Mouse (Mus musculus) testis, postnatal 14 days (tissue): ENCODE results near the gene Sntb2.
"Not testable (repeated sequence)": the region's sequence is repeated elsewhere in the genome, so short reads cannot be mapped to it uniquely, and the experiment has no call there.

Source experiments
- DNase-seq: peaks from one replicate; pipeline ENCODE4 v3.0.0; 2021; ENCODE audit warnings: low spot score

Gene Sntb2

DNA sequence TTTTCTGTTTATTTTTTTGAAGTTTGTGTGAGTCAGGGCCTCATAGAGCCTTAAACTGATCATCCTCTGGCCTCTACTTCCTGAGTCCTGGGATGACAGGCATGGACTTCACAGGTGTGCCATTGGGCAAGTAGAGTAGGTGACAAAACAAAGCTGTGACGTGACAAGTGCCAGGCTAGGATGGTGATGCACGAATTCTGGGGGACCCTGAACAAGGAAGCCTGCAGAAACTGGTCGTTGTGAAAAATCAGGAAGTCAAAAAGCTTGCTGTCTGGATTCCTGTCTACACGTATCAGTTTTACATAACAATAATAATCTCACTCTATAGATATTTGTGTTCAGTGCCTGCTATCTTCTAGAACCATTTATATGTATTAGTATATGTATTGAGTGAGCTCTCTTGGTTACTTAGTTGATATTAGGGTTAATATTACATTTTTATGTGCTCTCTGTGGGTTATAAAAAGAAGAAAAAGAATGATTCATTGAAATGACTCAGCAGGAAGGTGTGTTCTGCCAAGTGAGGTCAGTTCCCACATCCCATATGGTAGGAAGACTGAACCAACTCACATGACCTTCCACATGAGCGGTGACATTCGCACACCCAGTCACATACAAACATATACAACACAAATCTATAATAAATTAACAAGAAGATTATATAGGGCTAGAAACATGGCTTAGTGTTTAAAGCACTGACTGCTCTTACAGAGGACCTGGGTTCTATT is 37.2 kb downstream of the Sntb2 start:
- no peak for DNase-seq

DNA sequence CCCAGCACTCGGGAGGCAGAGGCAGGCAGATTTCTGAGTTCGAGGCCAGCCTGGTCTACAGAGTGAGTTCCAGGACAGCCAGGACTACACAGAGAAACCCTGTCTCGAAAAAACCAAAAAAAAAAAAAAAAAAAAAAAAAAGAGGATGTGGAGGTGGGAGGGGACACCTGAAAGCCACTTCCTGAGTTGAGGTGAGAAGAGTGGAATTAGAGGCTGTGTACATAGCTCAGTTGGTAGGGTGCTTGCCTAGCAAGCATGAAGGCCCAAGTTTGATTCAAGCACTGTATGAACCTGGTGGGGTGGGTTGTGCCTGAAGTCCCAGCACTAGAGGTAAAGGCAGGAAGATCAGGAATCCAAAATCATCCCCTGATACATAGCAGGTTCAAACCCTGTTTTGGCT is 38.0 kb downstream of the Sntb2 start:
- DNase-seq: not testable (repeated sequence)

DNA sequence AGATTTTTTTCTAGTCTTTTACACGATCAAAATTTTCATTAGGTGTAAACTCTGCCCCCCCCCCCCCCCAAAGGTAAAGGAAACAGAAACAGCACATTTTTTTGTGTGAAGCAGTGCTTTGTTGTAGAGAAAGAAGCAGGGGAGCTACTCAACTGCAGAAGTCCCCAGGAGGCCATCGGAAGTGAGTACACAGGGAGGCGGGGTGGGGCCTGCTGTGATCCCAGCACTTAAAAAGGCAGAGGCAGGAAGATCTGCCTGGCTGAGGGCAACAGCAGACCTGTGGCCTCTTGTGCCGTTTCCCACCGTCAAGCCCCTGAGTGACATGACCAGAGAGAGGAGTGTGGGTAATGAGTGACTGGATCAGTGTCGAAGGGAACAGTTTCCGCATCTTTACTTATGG is 39.2 kb downstream of the Sntb2 start:
- no peak for DNase-seq

DNA sequence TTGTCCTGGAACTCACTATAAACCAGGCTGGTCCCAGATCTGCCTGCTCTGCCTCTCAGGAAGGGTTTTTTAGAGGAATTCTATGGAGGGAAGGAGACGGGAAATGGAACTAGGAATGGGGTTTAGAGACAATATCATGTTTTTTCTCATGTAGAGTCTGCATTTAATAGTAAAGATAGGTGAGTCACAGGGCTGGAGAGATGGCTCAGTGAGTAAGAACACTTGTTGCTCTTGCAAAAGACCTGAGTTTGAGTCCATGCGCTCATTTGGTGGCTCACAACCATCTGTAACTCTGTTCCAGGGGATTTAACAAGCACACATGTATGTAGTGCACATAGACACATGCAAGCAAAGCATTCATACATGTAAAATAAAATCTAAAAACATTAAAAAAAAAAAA is 40.2 kb downstream of the Sntb2 start:
- DNase-seq: no peak

DNA sequence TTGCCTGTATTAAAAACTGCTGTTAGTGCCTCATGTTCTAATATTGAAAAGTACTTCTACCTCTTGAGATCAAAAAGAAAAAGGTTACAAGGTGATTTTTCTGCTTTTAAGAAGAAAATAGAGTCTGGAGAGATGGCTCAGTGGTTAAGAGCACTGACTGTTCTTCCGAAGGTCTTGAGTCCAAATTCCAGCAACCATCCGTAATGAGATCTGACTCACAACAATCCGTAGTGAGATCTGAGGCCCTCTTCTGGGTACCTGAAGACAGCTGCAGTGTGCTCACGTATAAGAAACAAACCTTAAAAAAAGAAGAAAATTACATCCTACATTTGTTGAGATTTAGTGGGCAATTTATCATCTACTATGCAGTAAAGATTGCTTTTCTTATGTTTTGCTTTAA is 40.9 kb downstream of the Sntb2 start:
- DNase-seq: no peak

DNA sequence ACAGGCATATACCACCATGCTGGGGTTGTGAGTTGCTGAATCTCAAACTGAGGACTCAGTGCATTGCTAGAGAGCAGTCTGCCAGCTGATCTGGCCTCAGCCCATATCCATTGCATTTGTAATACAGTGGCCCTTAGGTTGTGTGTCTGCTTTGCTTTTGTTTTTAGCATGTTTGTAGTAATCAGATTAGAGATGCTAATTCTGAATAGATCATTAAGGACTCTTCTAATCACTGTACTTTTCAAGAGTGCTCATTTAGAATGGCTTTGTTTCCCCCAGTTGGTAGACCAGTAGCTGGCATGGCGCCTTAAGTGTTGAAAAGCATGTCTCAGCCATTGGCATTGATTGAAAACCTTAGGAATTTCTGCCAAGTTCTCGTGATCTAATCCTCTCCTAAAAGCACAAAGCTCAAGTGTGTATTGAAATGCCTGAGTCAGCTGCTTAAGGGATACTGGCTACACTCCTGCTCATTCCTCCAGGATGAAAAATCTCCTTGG is 43.3 kb downstream of the Sntb2 start:
- DNase-seq: no peak

DNA sequence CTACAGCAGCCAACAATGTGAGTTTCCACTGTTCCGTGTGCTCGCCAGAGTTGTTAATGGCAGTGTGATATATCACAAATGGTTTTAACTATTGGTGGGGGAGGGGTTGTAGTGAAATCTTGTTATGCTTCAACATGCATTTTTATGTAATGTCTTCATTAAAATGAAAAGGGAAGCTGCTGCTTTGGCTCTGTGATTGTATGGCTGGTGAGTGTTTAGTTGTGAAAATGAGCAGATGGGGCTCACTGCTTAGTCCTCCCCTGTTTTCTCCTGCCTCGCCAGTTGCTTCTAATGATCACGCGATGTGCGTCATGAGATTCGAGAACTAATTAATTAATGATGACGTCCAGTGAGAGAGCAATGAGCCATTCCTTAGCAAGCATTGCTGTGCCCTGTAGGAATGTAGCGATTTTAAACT is 49.9 kb downstream of the Sntb2 start:
- no peak for DNase-seq

DNA sequence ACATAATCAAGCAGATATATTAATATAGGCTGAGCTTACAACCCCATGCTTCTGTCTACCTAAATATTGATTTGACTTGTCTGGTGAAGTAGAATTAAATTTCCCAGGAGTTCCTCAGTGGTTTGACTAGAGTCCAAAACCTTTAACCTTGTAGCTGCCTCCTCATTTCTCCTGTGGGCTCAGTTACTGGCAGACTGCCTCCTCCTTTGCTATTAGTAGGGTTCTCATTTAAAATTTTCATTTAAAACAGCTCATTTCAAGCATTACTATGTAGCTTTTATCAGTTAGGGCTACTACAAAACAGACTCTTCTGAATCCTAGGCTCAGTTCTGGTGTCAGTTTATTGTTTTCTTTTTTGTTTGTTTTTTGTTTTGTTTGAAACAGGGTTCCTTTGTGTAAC is 50.4 kb downstream of the Sntb2 start:
- DNase-seq: no peak

DNA sequence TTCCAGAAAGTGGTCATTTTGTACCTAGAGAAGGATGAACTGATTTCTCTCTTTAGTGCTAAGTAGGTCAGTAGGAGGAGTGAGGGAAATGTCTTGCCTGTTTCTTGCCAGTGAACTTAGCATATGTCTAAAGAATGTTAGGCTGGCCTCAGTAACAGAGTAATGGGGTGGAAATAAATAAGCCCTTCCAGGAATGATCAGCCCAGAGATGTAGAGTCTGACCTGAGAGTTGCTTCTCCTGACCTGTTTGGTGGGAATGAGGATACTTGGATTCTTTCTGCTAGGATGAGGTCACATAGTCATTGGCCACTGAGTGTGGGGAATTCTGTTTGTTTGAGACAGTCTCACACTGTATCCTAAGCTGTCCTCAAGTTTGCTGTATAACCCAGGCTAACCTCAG is 52.0 kb downstream of the Sntb2 start:
- DNase-seq: no peak

DNA sequence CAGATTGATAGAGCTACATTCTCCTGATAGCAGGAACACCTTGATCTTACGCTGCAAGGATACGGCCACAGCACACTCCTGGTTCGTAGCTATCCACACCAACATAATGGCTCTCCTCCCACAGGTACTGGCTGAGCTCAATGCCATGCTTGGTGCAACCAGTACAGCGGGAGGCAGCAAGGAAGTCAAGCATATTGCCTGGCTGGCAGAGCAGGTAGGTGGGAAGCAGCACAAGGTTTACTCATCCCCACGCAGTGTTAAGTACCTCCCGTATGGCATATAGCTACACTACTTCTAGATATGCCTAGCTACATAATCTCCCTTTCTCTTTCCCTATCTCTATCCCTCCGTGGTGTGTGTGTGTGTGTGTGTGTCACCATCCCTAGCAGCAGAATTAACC is 55.8 kb downstream of the Sntb2 start:
- DNase-seq: no peak

DNA sequence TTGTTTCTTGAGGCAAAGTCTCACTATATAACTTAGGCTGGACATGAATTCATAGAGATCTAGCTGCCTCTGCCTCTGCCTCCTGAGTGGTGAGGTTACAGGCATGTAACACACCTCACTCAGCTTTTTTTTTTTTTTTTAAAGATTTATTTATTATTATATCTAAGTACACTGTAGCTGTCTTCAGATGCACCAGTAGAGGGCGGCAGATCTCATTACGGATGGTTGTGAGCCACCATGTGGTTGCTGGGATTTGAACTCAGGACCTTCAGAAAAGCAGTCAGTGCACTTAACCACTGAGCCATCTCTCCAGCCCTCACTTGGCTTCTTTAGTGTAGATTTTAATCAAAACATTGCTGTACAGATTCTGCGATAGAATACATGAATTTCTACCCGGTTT is 60.8 kb downstream of the Sntb2 start:
- DNase-seq: not testable (repeated sequence)

DNA sequence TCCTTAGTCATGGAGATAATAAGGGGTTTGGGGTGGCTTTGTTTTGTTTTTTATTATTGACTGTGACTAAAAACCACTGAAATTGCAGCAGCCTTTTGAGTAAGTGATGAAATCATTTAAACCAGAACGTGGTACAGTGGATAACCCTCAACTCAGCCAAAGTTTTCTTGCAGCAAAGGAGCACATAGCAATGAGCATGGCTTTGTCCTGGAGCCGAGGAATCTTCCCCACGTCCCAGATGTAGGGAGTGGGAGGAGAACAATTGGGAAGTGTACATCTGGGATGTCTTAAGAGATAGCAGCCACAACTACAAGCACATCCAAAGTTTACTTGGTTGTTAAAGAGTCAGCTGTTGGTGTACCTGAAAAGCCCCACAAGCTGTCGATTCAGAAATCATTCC is 61.9 kb downstream of the Sntb2 start:
- DNase-seq: no peak

DNA sequence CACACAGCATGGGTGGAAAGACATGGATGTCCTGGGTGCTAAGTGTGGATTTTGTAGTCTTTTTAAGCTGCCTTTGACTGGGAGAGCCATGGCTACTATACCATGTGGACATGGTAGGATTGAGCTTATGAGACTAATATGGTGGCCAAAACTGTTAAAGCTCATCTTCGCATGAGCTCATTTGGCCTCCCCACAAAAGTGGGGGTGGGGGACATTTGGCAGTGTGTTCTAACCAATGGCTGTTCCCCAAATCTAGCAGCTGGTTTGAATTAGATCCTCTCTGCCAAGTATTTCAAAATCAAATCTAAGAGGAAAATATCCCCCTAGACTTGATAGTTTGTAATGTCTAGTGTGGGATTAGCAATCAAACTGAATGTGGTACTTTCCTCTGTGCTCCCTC is 63.5 kb downstream of the Sntb2 start:
- DNase-seq: no peak

DNA sequence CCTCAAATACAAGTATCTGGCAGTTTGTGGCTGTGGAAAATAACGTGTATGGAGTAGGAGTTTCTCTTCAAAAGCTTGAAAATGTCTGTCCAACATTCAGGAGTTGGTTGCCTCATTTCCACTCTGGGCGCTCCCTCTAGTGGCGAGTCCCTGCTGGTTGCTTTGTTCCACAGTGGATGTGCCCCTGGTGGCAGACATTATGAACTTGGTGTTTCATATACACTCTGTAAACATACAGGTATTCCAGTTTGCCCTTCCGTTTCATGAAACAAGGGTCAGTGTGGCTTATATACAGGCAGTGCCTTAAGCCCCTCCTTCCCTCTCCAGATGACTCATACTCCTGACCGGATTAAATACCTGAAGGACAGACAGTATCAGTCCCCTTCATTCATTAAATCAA is 67.0 kb downstream of the Sntb2 start:
- peak; percentile 66 for DNase-seq

DNA sequence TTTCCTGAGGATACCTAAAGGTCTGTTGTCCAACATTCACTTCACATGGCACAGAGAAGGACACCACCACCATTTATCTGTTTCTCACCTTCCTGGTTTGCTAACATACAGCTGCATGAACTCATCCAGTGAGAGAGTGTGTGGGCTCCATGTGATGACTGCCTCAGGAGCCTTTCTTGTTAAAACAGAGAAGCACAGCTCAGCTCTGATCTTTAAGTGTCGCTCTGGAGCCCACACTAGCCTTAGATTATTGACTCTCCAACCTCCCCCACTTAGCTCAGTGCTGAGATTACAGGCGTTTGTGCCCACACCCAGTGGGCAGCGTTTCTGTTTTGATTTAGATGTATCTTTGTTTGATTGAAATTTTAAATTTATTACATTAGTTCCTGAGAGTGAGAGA is 72.2 kb downstream of the Sntb2 start:
- no peak for DNase-seq

DNA sequence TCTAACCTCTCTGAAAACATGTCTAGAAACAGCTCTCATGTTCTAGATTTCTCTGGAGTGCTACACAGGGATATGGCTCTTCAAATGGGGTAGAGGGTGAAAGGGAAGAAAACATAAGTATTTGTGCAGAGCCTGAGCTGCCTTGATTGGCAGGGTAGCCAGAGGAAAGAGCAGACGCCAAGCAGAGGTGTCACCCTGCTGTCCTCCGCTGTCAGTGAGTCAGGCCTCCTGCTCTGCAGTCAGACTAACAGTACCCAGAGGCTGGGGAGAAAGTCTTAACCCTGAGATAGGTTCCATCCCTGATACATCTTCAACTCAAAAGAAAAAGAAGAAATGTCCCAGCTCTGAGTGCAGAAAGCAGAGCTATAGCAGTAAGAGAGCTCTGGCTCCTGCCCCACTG is 77.1 kb downstream of the Sntb2 start:
- DNase-seq: no peak

DNA sequence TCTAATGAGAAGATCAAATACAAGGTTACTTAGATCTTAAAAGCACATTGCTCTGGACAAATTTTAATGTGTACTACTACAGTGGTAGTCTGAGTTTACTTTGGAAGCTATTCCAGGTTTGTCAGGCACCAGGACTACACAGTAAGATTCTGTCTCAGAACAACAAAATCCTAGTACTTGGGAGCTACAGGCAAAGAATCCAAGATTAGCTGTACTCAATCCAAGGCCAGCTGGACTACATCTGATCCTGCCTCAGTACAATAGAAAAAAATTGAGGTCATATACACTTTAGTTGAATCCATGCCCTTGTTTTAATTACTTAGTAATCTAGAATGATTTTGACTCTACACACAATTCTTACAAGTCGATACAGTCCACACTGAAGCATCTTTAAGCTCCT is 79.4 kb downstream of the Sntb2 start:
- DNase-seq: no peak

DNA sequence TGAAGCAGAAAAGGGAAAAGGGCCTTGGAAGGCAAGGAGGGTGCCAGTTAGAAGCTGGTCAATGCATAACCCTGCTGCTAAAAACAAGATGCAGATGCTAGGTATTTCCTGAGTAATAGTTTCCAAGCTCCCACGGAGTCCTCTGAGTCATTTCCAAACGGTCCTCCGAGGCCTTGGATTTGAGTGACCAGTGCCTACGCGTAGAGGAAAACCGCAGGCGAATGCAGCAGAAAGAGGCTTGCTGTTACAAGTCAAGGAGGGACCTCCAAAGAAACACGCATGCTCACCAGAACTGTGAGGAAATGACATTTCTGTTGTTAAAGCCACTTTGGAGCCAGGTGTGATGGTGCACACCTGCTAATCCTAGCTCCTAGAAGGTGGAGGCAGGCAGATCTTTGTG is 87.9 kb downstream of the Sntb2 start:
- no peak for DNase-seq

DNA sequence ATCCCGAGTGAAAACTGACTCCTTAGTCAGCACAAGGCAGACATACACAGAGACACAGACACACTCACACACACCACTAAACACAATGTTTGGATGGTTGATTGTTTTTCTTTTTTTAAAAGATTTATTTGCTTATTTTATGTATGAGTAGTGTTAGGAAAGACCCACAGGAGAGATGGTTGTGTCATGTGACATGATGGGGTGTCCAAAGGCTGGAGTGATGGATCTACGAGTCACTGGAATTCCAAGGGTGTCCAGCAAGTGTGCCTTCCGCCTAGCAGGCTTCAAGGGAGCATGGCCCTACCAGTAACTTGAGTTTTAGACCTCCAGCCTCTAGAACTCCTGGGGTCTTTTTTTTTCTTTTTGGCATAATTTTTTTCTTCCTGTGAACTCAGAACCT is 93.8 kb downstream of the Sntb2 start:
- DNase-seq: no peak

DNA sequence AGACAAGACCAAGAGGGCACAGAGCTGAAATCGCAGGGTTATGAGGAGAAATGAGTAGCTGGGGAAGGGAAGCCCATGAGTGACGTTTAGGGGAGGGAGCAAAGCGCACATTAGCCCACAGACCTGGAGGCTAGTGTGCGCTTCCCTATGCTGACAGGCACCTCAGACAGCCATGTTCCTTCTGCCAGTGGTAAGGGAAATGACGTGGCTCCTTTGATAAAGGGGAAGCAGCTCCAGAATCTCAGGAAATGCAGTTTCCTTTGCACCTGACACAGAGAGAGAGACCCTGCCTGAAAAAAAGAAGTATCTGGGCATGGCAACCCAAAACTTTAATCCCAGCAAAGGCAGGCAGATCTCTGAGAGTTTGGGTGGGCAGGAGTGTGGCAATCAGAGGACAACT is 94.5 kb downstream of the Sntb2 start:
- DNase-seq: no peak

DNA sequence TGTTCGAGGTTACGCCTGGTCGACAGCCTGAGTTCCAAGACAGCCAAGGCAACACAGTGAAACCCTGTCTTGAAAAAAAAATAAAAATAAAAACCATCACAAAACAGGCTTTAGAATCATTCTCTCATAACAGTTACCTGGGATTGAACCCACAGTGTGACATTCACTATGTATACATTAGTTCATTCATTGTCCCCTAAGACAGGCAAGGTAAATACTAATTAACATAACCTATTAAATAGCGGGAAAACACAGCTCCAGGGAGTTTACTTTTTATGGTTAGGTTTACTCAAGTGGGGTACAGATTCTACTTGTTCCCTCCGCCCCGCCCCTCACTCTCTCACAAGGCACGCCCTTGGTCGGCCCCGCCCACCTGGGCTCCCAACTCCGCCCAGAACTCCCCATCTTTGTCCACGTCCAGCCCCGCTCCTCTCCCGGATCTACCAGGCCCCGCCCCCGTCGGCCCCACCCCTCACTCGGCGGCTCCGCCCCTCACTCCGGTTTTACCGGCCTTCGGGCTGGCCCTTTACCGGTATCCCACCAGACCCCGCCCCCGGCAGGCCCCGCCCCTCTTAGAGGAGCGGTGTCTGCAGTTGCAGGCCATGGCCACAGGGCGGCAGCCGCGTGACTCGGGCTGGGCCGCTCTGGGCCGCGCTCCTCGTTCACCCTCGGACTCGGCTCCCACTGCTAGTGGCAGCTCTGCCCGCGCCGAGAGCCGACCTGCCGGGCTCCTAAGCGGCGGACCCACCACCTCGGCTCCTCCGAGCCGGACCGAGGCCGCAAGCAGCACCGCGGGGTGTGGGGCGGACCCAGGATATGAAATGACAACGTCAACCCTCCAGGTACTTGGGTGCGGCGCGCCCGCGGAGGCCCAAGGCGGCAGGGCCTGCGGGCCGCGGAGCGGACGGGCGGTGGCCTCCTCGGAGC is 95.4 kb downstream of the Sntb2 start, which contains the start of gene Vps4a:
Gene Vps4a, plus strand, starts transcription at position 573 of the 927 bp plus-strand sequence.
- peak; percentile 98 for DNase-seq

DNA sequence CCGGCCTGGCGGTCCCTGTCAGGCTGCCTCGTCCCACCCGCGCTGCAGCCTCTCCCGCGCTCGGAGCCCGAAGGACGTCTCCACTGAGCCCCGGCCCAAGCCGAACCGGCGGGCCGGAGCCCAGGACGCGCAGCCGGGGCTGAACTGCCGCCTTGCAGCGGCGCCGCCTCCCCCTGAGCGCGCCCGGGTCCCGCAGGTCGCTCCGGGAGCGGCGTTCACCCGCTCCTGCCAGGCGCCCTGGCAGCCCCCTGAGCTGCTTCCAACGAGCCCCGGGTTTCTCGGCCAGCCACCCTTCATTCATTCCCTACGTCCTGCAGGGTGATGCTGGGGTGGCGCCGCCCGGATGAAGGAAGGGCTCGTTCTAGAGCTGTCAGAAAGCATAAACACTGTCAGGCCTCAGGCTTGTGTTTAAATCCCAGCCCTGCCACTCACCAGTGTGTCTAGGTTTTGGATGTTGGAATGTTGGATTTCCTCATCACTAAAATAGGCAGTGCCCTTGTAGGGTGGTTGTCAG is 96.1 kb downstream of the Sntb2 start:
- no peak for DNase-seq

DNA sequence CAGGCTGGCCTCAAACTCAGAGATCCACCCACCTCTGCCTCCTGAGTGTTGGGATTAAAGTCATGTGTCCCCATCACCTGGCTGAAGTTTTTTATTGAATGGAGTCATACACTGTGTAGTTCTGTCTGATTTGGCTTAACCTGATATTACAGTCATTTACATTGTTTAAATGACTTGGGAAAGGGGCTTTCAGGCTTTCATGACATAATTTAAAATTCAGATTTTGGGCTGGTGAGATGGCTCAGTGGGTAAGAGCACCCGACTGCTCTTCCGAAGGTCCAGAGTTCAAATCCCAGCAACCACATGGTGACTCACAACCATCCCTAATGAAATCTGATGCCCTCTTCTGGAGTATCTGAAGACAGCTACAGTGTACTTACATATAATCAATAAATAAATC is 98.1 kb downstream of the Sntb2 start:
- DNase-seq: not testable (repeated sequence)
